Mouse (Mus musculus) MEL (cell line): ENCODE measurements around the gene Mrps18a. TPM values are rescaled to one million over a fixed set of nuclear protein-coding genes. Genes with fewer than 3 reads are reported as not detected.

Experiments
- DNase-seq: peaks from one replicate; pipeline ENCODE4 v3.0.0; 2011; ENCODE audit warnings: low read depth, low spot score
- H3K27ac ChIP-seq: 2 replicates; pipeline ENCODE4 v1.5.1; 2012; ENCODE audit warnings: low read depth, mild to moderate bottlenecking, control low read depth, low read length, moderate library complexity; ENCODE audit not compliant: control insufficient read depth
- H3K27me3 ChIP-seq, 2 experiments: fragments of 150-350 bp in 1 of 2; sonication (generic) in 1 of 2; 2 replicates each; pipeline ENCODE4 v1.6.1; 2012; ENCODE audit warnings: low read length in 2 of 2, mild to moderate bottlenecking in 2 of 2, improper control_type of control experiment in 1 of 2, moderate library complexity in 1 of 2; ENCODE audit not compliant: insufficient read depth in 2 of 2, control insufficient read depth in 1 of 2
- H3K36me3 ChIP-seq, 2 experiments: 2 replicates each; pipeline ENCODE4 v1.6.1; 2012 to 2014; ENCODE audit warnings: low read length in 2 of 2, improper control_type of control experiment in 1 of 2, inconsistent platforms in 1 of 2, mild to moderate bottlenecking in 1 of 2; ENCODE audit not compliant: insufficient read depth in 2 of 2, control insufficient read depth in 1 of 2
- H3K4me1 ChIP-seq, 2 experiments: fragments of 150-350 bp in 1 of 2; sonication (generic) in 1 of 2; 2 replicates each; pipeline ENCODE4 v1.6.1; 2012; ENCODE audit warnings: low read length in 2 of 2, improper control_type of control experiment in 1 of 2, mild to moderate bottlenecking in 1 of 2; ENCODE audit not compliant: insufficient read depth in 2 of 2, control insufficient read depth in 1 of 2
- H3K4me3 ChIP-seq, 2 experiments: fragments of 150-350 bp in 1 of 2; sonication (generic) in 1 of 2; 2 replicates each; pipeline ENCODE4 v1.5.1; 2012; ENCODE audit warnings: low read depth in 2 of 2, low read length in 2 of 2, mild to moderate bottlenecking in 2 of 2, moderate library complexity in 2 of 2, control low read depth in 1 of 2, improper control_type of control experiment in 1 of 2; ENCODE audit not compliant: control insufficient read depth in 1 of 2, insufficient read depth in 1 of 2
- H3K79me2 ChIP-seq: 2 replicates; pipeline ENCODE4 v1.6.1; 2012; ENCODE audit warnings: mild to moderate bottlenecking, low read length, moderate library complexity; ENCODE audit not compliant: control insufficient read depth, poor library complexity, insufficient read depth
- H3K9ac ChIP-seq: 2 replicates; pipeline ENCODE4 v1.6.1; 2012; ENCODE audit warnings: low read depth, mild to moderate bottlenecking, control low read depth, low read length, moderate library complexity; ENCODE audit not compliant: control insufficient read depth, poor library complexity, severe bottlenecking
- H3K9me3 ChIP-seq: fragments of 150-350 bp; sonication (generic); replicated peaks from 2 replicates; pipeline ENCODE4 v1.6.1; 2012; ENCODE audit warnings: mild to moderate bottlenecking, low read length, improper control_type of control experiment, moderate library complexity; ENCODE audit not compliant: insufficient read depth
- BHLHE40 ChIP-seq: IDR thresholded peaks from 2 replicates; pipeline ENCODE4 v1.6.1; 2012; ENCODE audit warnings: low read depth, mild to moderate bottlenecking, inconsistent platforms, low read length, improper control_type of control experiment, borderline replicate concordance
- CHD1 ChIP-seq: IDR thresholded peaks from 2 replicates; pipeline ENCODE4 v1.6.1; 2012; ENCODE audit warnings: low read depth, mild to moderate bottlenecking, inconsistent platforms, low read length, improper control_type of control experiment
- CHD2 ChIP-seq: IDR thresholded peaks from 2 replicates; pipeline ENCODE4 v1.6.1; 2011; ENCODE audit warnings: low read length, improper control_type of control experiment
- CTCF ChIP-seq, 3 experiments: IDR thresholded peaks in 2 of 3; conservative IDR thresholded peaks in 1 of 3; 2 replicates each; pipeline ENCODE4 v1.5.1; 2011 to 2012; ENCODE audit warnings: low read length in 3 of 3, low read depth in 2 of 3, mild to moderate bottlenecking in 2 of 3, improper control_type of control experiment in 1 of 3, inconsistent platforms in 1 of 3, mixed read lengths in 1 of 3, moderate library complexity in 1 of 3; ENCODE audit not compliant: control insufficient read depth in 1 of 3, insufficient read depth in 1 of 3, poor library complexity in 1 of 3, severe bottlenecking in 1 of 3
- E2F4 ChIP-seq: IDR thresholded peaks from 2 replicates; pipeline ENCODE4 v1.6.1; 2011; ENCODE audit warnings: low read depth, low read length, improper control_type of control experiment, borderline replicate concordance
- ETS1 ChIP-seq: IDR thresholded peaks from 2 replicates; pipeline ENCODE4 v1.6.1; 2012; ENCODE audit warnings: low read depth, mild to moderate bottlenecking, inconsistent platforms, low read length, improper control_type of control experiment, moderate library complexity
- GABPA ChIP-seq: IDR thresholded peaks from 2 replicates; pipeline ENCODE4 v1.6.1; 2012; ENCODE audit warnings: low read depth, mild to moderate bottlenecking, inconsistent platforms, low read length, improper control_type of control experiment, moderate library complexity
- GATA1 ChIP-seq: IDR thresholded peaks from 2 replicates; pipeline ENCODE4 v1.6.1; 2011; ENCODE audit warnings: low read depth, low read length, improper control_type of control experiment
- JUND ChIP-seq: IDR thresholded peaks from 2 replicates; pipeline ENCODE4 v1.6.1; 2011; ENCODE audit warnings: low read depth, mild to moderate bottlenecking, improper control_type of control experiment, low read length
- KAT2A ChIP-seq: conservative IDR thresholded peaks from 2 replicates; pipeline ENCODE4 v1.6.1; 2012; ENCODE audit warnings: low read depth, low read length, improper control_type of control experiment, inconsistent platforms
- MAFK ChIP-seq: IDR thresholded peaks from 2 replicates; pipeline ENCODE4 v1.6.1; 2011; ENCODE audit warnings: low read depth, mild to moderate bottlenecking, low read length, improper control_type of control experiment, borderline replicate concordance
- MAX ChIP-seq: IDR thresholded peaks from 2 replicates; pipeline ENCODE4 v1.6.1; 2011; ENCODE audit warnings: low read length, improper control_type of control experiment
- MAZ ChIP-seq: IDR thresholded peaks from 2 replicates; pipeline ENCODE4 v1.6.1; 2012; ENCODE audit warnings: low read depth, mild to moderate bottlenecking, inconsistent platforms, low read length, improper control_type of control experiment
- NELFE ChIP-seq: IDR thresholded peaks from 2 replicates; pipeline ENCODE4 v1.6.1; 2011; ENCODE audit warnings: low read depth, low read length, improper control_type of control experiment
- POLR2A ChIP-seq, 2 experiments: IDR thresholded peaks; 2 replicates each; pipeline ENCODE4 v1.6.1; 2011 to 2012; ENCODE audit warnings: low read length in 2 of 2, mild to moderate bottlenecking in 2 of 2, control low read depth in 1 of 2, improper control_type of control experiment in 1 of 2, low read depth in 1 of 2, moderate library complexity in 1 of 2; ENCODE audit not compliant: control insufficient read depth in 1 of 2, insufficient read depth in 1 of 2, poor library complexity in 1 of 2
- POLR2AphosphoS5 ChIP-seq: IDR thresholded peaks from 2 replicates; pipeline ENCODE4 v1.6.1; 2012; ENCODE audit warnings: low read depth, borderline replicate concordance, mild to moderate bottlenecking, inconsistent platforms, low read length, moderate library complexity, mixed read lengths
- RAD21 ChIP-seq: IDR thresholded peaks from 2 replicates; pipeline ENCODE4 v1.6.1; 2011; ENCODE audit warnings: mild to moderate bottlenecking, low read depth, low read length, improper control_type of control experiment
- RCOR1 ChIP-seq: IDR thresholded peaks from 2 replicates; pipeline ENCODE4 v1.6.1; 2012; ENCODE audit warnings: low read depth, mild to moderate bottlenecking, inconsistent platforms, low read length, improper control_type of control experiment
- SIN3A ChIP-seq: IDR thresholded peaks from 2 replicates; pipeline ENCODE4 v1.6.1; 2012; ENCODE audit warnings: low read length, improper control_type of control experiment, inconsistent platforms
- SMC3 ChIP-seq: IDR thresholded peaks from 2 replicates; pipeline ENCODE4 v1.6.1; 2011; ENCODE audit warnings: low read depth, low read length, improper control_type of control experiment
- TAL1 ChIP-seq: IDR thresholded peaks from 2 replicates; pipeline ENCODE4 v1.6.1; 2012; ENCODE audit warnings: mild to moderate bottlenecking, inconsistent platforms, low read length, moderate library complexity, mixed read lengths
- USF1 ChIP-seq: IDR thresholded peaks from 2 replicates; pipeline ENCODE4 v1.6.1; 2014; ENCODE audit warnings: low read depth, mild to moderate bottlenecking, inconsistent platforms, low read length, improper control_type of control experiment, moderate library complexity
- ZC3H11A ChIP-seq: IDR thresholded peaks from 2 replicates; pipeline ENCODE4 v1.6.1; 2012; ENCODE audit warnings: low read depth, mild to moderate bottlenecking, inconsistent platforms, low read length, improper control_type of control experiment
- ZKSCAN1 ChIP-seq: IDR thresholded peaks from 2 replicates; pipeline ENCODE4 v1.6.1; 2012; ENCODE audit warnings: low read depth, mild to moderate bottlenecking, inconsistent platforms, low read length, improper control_type of control experiment, moderate library complexity
- ZMIZ1 ChIP-seq: IDR thresholded peaks from 2 replicates; pipeline ENCODE4 v1.6.1; 2012; ENCODE audit warnings: low read depth, mild to moderate bottlenecking, inconsistent platforms, low read length, improper control_type of control experiment, moderate library complexity
- polyA plus RNA-seq, 2 experiments: library from polyadenylated mRNA; stranded (reverse) in 1 of 2; unstranded in 1 of 2; fragments of >175 nt in 1 of 2; fragments of >200 nt in 1 of 2; gene quantifications; 2 replicates each; pipeline versions ENCODE4 v1.2.1 to v1.2.4; 2012; ENCODE audit warnings: low replicate concordance in 2 of 2, low read depth in 1 of 2; ENCODE audit not compliant: insufficient read length in 2 of 2, insufficient read depth in 1 of 2, missing spikeins in 1 of 2
- total RNA-seq: library from RNA; depleted of rRNA; stranded (reverse); fragments of 300-350 nt; gene quantifications from 2 replicates; pipeline ENCODE4 v1.2.3, GENCODE M21; 2012

Gene Mrps18a
- total and polyA plus RNA-seq, 3 experiments: 159 to 181 TPM; not detected in 1

DNA sequence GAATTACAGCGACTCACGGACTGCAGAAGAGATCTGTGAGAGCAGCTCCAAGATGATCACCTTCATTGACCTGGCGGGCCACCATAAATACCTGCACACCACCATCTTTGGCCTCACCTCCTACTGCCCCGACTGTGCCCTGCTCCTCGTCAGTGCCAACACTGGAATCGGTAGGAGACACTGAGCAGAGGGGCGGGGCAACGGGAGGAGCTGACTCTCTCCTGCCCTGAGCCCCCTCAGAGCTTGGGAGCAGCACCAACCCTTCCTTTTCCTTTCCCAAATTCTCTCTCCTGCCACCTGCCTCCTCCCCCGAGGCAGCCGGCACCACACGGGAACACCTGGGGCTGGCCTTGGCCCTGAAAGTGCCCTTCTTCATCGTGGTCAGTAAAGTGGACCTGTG lies 54.7 kb downstream of the Mrps18a start:
- Histone ChIP-seq H3K9me3 (no peaks in the 10 kb centered on the region), H3K79me2 (peaks cover 9% of the 10 kb centered on the region), H3K27ac (no peak overlapping the region), H3K27me3 (no peaks in the 10 kb centered on the region), H3K4me1 (peaks cover 16 to 27% of the 10 kb centered on the region in 2 experiments; a peak in 3 of 4 replicates), H3K9ac (no peak overlapping the region), H3K4me3 (no peak overlapping the region), H3K36me3 (peaks cover 0 to 19% of the 10 kb centered on the region in 2 experiments; a peak in 3 of 4 replicates)
- TF ChIP-seq RAD21 (no peak), CHD2 (no peak), NELFE (no peak), SMC3 (no peak), CHD1 (no peak), CTCF (IDR thresholded peaks at IDR 0.05 in 2 of 3, conservative IDR thresholded peaks at IDR 0.05 in 1 of 3; ENCODE audit: control insufficient read depth in 1 of 3, insufficient read depth in 1 of 3, low read depth in 2 of 3, low read length in 3 of 3, poor library complexity in 1 of 3, severe bottlenecking in 1 of 3) (no peak), GABPA (no peak), BHLHE40 (no peak), MAX (no peak), MAFK (no peak), USF1 (no peak), E2F4 (no peak), POLR2AphosphoS5 (no peak)
- no peak for DNase-seq

DNA sequence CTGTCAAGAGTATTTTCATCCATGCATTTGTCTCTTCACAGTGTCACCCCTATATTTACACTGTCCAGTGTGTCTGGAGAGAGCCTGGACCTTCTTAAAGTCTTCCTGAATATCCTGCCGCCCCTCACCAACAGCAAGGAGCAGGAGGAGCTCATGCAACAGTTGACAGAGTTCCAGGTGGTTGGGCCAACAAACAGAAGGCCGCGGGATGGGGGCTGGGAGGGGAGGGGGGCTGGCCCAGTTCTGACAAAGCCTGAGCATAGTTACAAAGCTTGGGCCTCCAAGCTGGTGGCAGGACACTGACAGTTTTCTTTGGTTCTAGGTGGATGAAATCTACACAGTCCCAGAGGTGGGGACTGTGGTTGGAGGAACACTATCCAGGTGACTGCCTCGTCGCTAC lies 55.5 kb downstream of the Mrps18a start:
- H3K79me2 ChIP-seq: peaks cover 7% of the 10 kb centered on the region
- peaks cover 16 to 27% of the 10 kb centered on the region in 2 experiments; a peak in 3 of 4 replicates for H3K4me1 ChIP-seq
- H3K27ac ChIP-seq: no peak overlapping the region
- H3K4me3 ChIP-seq: no peak overlapping the region
- H3K9ac ChIP-seq: no peak overlapping the region
- TF ChIP-seq ZKSCAN1 (no peak), BHLHE40 (no peak), TAL1 (no peak), RAD21 (no peak), GATA1 (no peak), ZC3H11A (no peak), ETS1 (no peak), GABPA (no peak), MAX (no peak), RCOR1 (no peak), MAFK (no peak), POLR2A (IDR thresholded peaks at IDR 0.05; ENCODE audit: control insufficient read depth in 1 of 2, insufficient read depth in 1 of 2, low read depth in 1 of 2, low read length in 2 of 2, poor library complexity in 1 of 2) (no peak), JUND (no peak), NELFE (no peak), CHD1 (no peak), ZMIZ1 (no peak), KAT2A (no peak), MAZ (no peak), SIN3A (no peak)
- H3K27me3 ChIP-seq: no peaks in the 10 kb centered on the region
- peaks cover 0 to 19% of the 10 kb centered on the region in 2 experiments for H3K36me3 ChIP-seq
- H3K9me3 ChIP-seq: no peaks in the 10 kb centered on the region
- no peak for DNase-seq
